Mouse (Mus musculus) hindbrain, embryonic 14.5 days (tissue): Measurements from ENCODE around the gene Prpf4b. TPM values are rescaled to one million over a fixed set of nuclear protein-coding genes. Genes with fewer than 3 reads are reported as not detected.
A peak's percentile ranks its signal among the peaks of the same experiment; 100 is the strongest.
"Not testable (repeated sequence)": the region's sequence is repeated elsewhere in the genome, so short reads cannot be mapped to it uniquely, and the experiment has no call there.

Experiments
- ATAC-seq: fragments of 200-750 bp; cut with Nextera tagmentation; 2 replicates; pipeline ENCODE4 v1.8.0; 2017; ENCODE audit warnings: moderate number of reproducible peaks, mild to moderate bottlenecking, moderate TSS enrichment, moderate library complexity; ENCODE audit not compliant: low FRiP score
- DNase-seq: peaks from one replicate; pipeline ENCODE4 v3.0.0-alpha.2; 2015; ENCODE audit warnings: low spot score
- H3K27ac ChIP-seq: fragments of 300-500 bp; sonication (generic); 2 replicates; pipeline ENCODE4 v1.5.1; 2014; ENCODE audit warnings: mild to moderate bottlenecking, moderate library complexity
- H3K27me3 ChIP-seq: fragments of 300-500 bp; sonication (generic); 2 replicates; pipeline ENCODE4 v1.6.1; 2014; ENCODE audit warnings: mild to moderate bottlenecking, low read length, mixed read lengths; ENCODE audit not compliant: control insufficient read depth, insufficient read depth
- H3K36me3 ChIP-seq: fragments of 300-500 bp; sonication (generic); replicated peaks from 2 replicates; pipeline ENCODE4 v1.6.1; 2014; ENCODE audit not compliant: control insufficient read depth, insufficient read depth
- H3K4me1 ChIP-seq: fragments of 300-500 bp; sonication (generic); replicated peaks from 2 replicates; pipeline ENCODE4 v1.6.1; 2014; ENCODE audit warnings: antibody characterized with exemption, low read length, mixed read lengths; ENCODE audit not compliant: control insufficient read depth, insufficient read depth
- H3K4me2 ChIP-seq: fragments of 300-500 bp; sonication (generic); replicated peaks from 2 replicates; pipeline ENCODE4 v1.6.1; 2014; ENCODE audit warnings: mild to moderate bottlenecking, moderate library complexity
- H3K4me3 ChIP-seq: fragments of 300-500 bp; sonication (generic); replicated peaks from 2 replicates; pipeline ENCODE4 v1.5.1; 2014; ENCODE audit warnings: mild to moderate bottlenecking, low read length
- H3K9ac ChIP-seq: fragments of 300-500 bp; sonication (generic); 2 replicates; pipeline ENCODE4 v1.6.1; 2014
- H3K9me3 ChIP-seq: fragments of 300-500 bp; sonication (generic); 2 replicates; pipeline ENCODE4 v1.6.1; 2016; ENCODE audit warnings: low read length; ENCODE audit not compliant: control insufficient read depth
- WGBS: fragments of 180-500 bp; shearing (Covaris S2); extraction: QIAGEN DNeasy Blood & Tissue Kit; methylation state at CpG from one replicate; pipeline ENCODE4 v1.1.7; 2014; 5-methylcytosine and 5-hydroxymethylcytosine counted together
- polyA plus RNA-seq: library from polyadenylated mRNA; unstranded; fragments of >200 nt; fragmentation: Nextera tagmentation; extraction: Ambion mirVana; gene quantifications from 2 replicates; pipeline ENCODE4 v1.2.1, GENCODE M21; 2014

The Prpf4b gene
- polyA plus RNA-seq, 1 experiment from 2014 or later, result 65.1 TPM

DNA sequence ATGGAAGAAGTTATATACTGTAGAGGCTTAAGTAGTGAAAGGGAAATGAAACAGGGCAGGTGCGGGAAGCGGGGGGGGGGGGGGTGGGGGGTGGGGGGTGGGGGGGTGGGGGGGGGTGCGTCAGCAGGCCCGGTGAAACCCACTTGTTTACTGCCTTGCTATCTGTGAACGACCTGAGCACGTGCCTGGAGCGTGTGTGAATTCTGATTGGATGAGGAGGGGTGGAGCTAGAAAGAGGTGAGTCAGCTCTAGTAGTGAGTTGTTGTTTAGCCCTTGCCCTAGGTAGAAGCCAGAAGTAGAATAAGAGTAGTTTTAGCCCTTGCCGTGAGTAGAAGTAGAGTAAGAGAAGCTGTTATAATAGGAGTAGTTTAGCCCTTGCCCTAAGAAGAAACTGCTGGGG is 13.9 kb upstream of the Prpf4b start:
- not testable (repeated sequence) for H3K9me3 ChIP-seq, H3K4me2 ChIP-seq, H3K36me3 ChIP-seq, ATAC-seq, H3K4me3 ChIP-seq, H3K27me3 ChIP-seq, H3K4me1 ChIP-seq, H3K9ac ChIP-seq, DNase-seq, H3K27ac ChIP-seq
- 63% methylated on average over 7 of the region's 8 CpGs for WGBS

DNA sequence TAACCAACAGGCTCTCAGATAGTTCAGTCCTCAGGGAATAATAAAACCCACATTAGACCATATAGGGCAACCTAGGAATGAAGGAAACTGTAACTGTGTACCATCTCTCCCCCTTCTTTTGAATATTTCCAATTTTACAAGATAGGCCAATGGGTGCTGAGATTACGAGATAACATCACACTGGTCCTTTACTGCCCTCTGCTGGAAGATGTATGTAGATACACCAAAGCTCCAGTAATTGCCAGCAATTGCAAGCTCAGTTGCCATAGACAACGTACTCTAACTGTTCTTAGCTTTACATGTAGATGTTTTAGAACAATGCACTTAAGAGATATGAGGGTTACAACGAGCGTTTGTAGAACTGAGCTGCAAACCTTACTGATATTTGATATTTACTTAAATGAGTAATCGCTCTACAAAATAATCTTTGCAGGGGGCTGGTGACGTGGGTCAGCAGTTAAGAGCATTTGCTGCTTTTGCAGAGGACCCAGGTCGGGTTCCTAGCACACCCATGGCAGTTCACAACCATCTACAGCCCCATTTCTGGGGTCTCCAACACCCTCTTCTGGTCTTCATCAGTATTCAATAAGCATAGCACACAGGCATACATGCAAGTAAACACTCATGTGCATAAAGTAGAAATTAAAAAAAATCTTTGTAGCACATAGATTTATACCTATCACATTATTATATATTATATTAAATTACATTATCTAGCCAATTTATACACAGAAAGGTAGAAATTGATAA is 10.5 kb upstream of the Prpf4b start:
- Histone ChIP-seq H3K4me3 (no peak overlapping the region), H3K4me1 (no peaks in the 10 kb centered on the region), H3K4me2 (no peak overlapping the region), H3K27me3 (no peaks in the 10 kb centered on the region), H3K9ac (no peak overlapping the region), H3K9me3 (no peaks in the 10 kb centered on the region), H3K27ac (no peak overlapping the region), H3K36me3 (no peaks in the 10 kb centered on the region)
- ATAC-seq (peak; percentile 65), DNase-seq (peak; percentile 96)
- 37% methylated on average over 7 of the region's 7 CpGs for WGBS

DNA sequence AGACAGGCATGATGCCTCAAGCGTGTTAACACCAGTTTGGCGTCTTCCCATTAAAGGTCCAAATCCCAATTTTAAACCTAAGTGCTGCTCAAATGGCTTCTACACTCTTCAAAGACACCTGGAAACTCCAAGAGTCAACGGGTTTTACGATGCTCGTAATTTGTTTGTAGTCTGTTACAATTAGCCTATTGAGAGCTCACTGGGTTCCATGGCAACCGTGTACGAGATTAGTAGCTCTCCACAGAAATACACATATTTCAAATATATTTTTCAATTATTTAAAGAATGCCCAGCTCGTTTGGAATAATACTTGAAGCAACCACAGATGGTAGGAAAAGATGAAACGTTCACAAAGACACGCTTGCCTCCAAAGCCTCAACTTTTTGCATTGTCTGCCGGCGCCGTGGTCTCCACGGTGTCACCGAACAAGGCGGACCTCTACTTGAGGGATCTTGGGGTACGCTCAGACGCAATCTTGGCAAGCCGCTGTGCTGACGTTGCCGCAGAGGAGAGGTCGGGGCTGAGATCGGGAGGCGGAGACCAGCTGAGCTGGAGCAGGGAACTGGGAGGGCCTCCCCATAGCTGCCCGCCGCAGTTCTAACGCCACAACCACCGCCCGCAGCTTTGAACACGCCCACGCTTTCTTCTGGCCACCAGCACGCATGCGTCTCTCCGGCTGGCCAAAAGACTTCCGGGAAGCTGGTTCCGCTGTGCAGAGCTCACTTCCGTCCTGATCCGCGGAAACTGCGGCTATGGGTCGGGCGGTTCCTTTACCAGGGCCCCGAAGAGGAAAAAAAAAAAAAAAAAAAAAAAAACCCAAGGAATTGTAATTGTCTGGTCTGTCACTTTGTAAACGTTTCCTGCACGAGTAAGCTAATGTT is 1.1 kb upstream of the Prpf4b start:
- Histone ChIP-seq H3K4me2 (peak overlapping the region; percentile 93), H3K9ac (peak overlapping the region; percentile 87), H3K9me3 (no peaks in the 10 kb centered on the region), H3K4me3 (peak overlapping the region; percentile 82), H3K27me3 (no peaks in the 10 kb centered on the region), H3K36me3 (no peaks in the 10 kb centered on the region), H3K27ac (peak overlapping the region; percentile 94), H3K4me1 (peaks cover 28% of the 10 kb centered on the region)
- whole genome bisulfite sequencing, result 3% methylated on average over 45 of the region's 45 CpGs
- DNase-seq (peak; percentile 95), ATAC-seq (peak; percentile 94)

DNA sequence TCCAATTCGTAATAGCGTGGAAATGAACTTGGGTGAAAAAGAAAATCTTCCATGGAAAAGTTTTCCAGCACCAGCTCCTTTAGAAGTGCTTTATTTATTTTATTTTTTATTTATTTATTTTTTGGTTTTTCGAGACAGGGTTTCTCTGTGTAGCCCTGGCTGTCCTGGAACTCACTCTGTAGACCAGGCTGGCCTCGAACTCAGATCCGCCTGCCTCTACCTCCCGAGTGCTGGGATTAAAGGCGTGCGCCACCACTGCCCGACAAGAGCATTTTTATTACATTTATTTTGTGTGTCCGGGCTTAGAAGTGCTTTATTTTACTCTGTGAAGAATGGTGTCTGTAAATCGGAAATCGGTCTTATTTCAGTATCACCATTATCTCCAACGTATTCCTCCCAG is 366 bp upstream of the Prpf4b start:
- H3K36me3 ChIP-seq, H3K27me3 ChIP-seq, ATAC-seq, DNase-seq, H3K9me3 ChIP-seq: not testable (repeated sequence)
- peak overlapping the region; percentile 93 for H3K4me2 ChIP-seq
- H3K9ac ChIP-seq, result peak overlapping the region; percentile 87
- H3K4me1 ChIP-seq, result peaks cover 28% of the 10 kb centered on the region
- peak overlapping the region; percentile 82 for H3K4me3 ChIP-seq
- 25% methylated on average over 13 of the region's 13 CpGs for WGBS
- peak overlapping the region; percentile 94 for H3K27ac ChIP-seq

DNA sequence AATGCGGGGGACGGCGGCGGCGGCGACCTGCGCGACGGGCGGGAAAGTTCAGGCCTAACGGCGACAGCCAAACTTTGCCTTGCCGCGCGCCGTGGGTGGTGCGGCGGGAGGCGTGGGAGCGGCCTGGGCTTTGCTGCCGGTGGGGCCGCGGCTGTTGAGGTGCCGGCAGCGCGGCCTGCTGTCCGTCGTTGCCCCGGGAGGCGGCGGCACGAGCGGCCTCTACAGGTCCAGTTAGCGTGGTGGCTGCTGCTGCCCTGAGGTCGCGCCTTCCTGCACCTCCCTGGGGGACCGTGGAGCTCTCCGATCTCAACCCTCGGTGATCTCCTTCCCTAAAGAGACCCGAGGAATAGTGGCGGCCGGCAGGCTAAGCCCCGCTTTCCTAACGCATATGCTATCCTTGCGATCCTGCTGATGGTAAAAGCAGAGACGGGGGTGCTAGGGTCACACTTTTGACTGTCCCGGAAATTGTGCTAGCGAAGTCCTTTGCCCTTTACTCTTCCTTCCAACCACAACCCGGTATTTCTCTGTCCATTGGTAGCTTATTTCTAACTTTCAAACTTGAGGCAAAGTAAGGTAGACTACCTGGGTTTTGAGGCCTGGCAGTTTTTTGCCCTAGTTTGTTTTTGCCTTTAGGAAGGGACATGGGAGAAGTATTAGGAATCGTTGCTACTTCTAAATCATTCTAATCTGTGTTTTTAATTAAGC is 791 bp downstream of the Prpf4b start:
- DNase-seq (peak; percentile 40), ATAC-seq (peak; percentile 16; the same call in 1 of the 2 replicates)
- Histone ChIP-seq H3K9ac (peak overlapping the region; percentile 87), H3K4me1 (peaks cover 28% of the 10 kb centered on the region), H3K4me2 (peak overlapping the region; percentile 93), H3K36me3 (no peaks in the 10 kb centered on the region), H3K27me3 (no peaks in the 10 kb centered on the region), H3K27ac (peak overlapping the region; percentile 94), H3K9me3 (no peaks in the 10 kb centered on the region), H3K4me3 (peak overlapping the region; percentile 82)
- under 1% methylated on average over 39 of the region's 50 CpGs for WGBS

DNA sequence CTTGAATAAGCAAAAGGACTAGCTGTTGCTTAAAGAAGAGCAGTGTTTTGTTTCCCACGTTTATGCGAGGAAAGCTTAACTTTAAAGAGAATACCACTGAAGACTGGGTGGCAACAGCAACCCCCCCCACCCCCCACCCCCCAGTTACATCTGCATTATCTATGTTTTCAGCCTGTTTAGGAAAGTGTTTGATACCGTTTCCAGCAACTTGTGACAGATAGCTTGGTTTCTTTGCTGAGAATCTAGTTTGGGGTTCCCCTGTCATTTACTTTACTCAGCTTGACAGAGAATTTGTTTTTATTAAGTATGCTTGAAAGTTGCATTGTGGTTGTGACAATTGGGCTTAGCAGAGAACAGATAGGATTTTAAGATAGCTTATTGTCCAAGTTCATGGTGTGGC is 1.4 kb downstream of the Prpf4b start:
- H3K9ac ChIP-seq, result peak overlapping the region; percentile 87
- peak overlapping the region; percentile 93 for H3K4me2 ChIP-seq
- H3K36me3 ChIP-seq, result no peaks in the 10 kb centered on the region
- 10% methylated on average over 3 of the region's 3 CpGs for WGBS
- H3K4me3 ChIP-seq, result peak overlapping the region; percentile 82
- H3K4me1 ChIP-seq, result peaks cover 28% of the 10 kb centered on the region
- ATAC-seq (no peak), DNase-seq (no peak)
- no peak overlapping the region for H3K27ac ChIP-seq
- no peaks in the 10 kb centered on the region for H3K27me3 ChIP-seq
- H3K9me3 ChIP-seq, result no peaks in the 10 kb centered on the region

DNA sequence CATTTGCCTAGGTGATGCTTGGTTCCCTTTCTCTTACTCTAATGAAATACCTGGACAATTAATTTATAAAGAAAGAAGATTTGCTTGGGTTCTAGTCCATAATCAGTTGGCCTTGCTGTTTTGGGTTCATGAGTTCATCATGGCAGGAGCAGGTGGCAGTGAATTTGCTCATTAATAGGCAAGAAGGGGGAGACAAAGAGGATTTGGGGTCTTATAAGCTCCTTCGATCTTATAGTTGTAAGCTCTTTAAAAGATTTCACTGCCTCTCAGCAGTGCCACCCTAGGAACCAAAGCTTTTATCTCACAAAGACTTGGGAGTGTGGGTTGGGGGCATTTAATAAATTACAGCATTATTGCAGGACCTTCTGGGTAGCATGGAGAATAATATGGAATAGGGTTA is 17.8 kb downstream of the Prpf4b start:
- peaks cover 95% of the 10 kb centered on the region for H3K36me3 ChIP-seq
- no peak for ATAC-seq
- no peak for DNase-seq
- H3K4me1 ChIP-seq, result no peaks in the 10 kb centered on the region
- no peak overlapping the region for H3K4me2 ChIP-seq
- no peak overlapping the region for H3K4me3 ChIP-seq
- WGBS, result 82% methylated on average over 1 of the region's 1 CpGs
- H3K27me3 ChIP-seq, result no peaks in the 10 kb centered on the region
- no peaks in the 10 kb centered on the region for H3K9me3 ChIP-seq
- H3K27ac ChIP-seq, result no peak overlapping the region
- H3K9ac ChIP-seq, result no peak overlapping the region

DNA sequence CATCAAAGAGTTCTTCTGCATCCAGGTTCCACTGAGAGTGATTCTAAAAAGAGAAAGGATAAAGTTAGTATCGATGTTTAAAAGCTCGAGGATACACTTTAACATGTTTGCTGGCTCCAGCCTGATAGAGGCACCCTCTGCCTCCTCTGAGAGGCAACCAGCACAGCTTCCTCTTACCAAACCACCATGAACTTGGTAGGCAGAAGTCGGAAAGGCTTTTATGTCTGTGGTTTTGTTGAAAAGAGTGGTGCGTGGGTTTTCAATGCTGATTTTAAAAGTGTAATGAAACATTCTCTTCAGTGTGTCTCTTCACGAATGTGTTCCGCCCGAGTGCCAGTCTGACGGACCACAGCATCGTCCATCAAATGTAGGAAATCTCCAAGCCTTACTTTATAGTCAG is 39.5 kb downstream of the Prpf4b start:
- H3K9me3 ChIP-seq, result no peaks in the 10 kb centered on the region
- no peak overlapping the region for H3K9ac ChIP-seq
- 81% methylated on average over 9 of the region's 9 CpGs for WGBS
- H3K4me3 ChIP-seq, result no peak overlapping the region
- H3K36me3 ChIP-seq, result no peaks in the 10 kb centered on the region
- H3K4me2 ChIP-seq, result no peak overlapping the region
- H3K4me1 ChIP-seq, result peaks cover 6% of the 10 kb centered on the region; the same call in 1 of the 2 replicates
- H3K27ac ChIP-seq, result no peak overlapping the region
- H3K27me3 ChIP-seq, result no peaks in the 10 kb centered on the region
- ATAC-seq, result no peak
- DNase-seq, result no peak
